Mouse (Mus musculus) macrophage (primary cell): ENCODE measurements around the gene Msrb2. TPM values are rescaled to one million over a fixed set of nuclear protein-coding genes. Genes with fewer than 3 reads are reported as not detected.

ENCODE experiments used
- H3K27ac ChIP-seq: fragments of 350-480 bp; formaldehyde crosslinking; 2 replicates; pipeline ENCODE4 v1.9.0; 2021
- H3K36me3 ChIP-seq: fragments of 350-480 bp; formaldehyde crosslinking; 2 replicates; pipeline ENCODE4 v1.9.0; 2021; ENCODE audit errors: inconsistent target
- H3K4me3 ChIP-seq: fragments of 350-480 bp; formaldehyde crosslinking; 2 replicates; pipeline ENCODE4 v1.9.0; 2021; ENCODE audit errors: inconsistent target
- H3K79me2 ChIP-seq: fragments of 350-480 bp; formaldehyde crosslinking; 2 replicates; pipeline ENCODE4 v1.9.0; 2021; ENCODE audit errors: inconsistent target
- WGBS: methylation state at CpG from one replicate; pipeline ENCODE4 v1.1.7; 2026; ENCODE audit warnings: inconsistent platforms; ENCODE audit not compliant: missing documents; 5-methylcytosine and 5-hydroxymethylcytosine counted together
- polyA plus RNA-seq: library from polyadenylated mRNA; stranded (reverse); fragments of 250-400 nt; gene quantifications from 3 replicates; pipeline ENCODE4 v1.2.4, GENCODE M21; 2018; ENCODE audit warnings: inconsistent platforms

Msrb2 gene
- polyA plus RNA-seq, 1 experiment from 2014 or later, result 8.3 TPM

- WGBS, result 63% methylated on average over 6 of the region's 6 CpGs
- H3K4me3 ChIP-seq, result no peak overlapping the region
- no peaks in the 10 kb centered on the region for H3K79me2 ChIP-seq
- H3K36me3 ChIP-seq, result no peaks in the 10 kb centered on the region
- H3K27ac ChIP-seq, result no peak overlapping the region
Observed at GRCm38 (mm10) chr2:19416066-19416465, 44.8 kb downstream of the Msrb2 start.

GRCm38 (mm10) chr2:19419686-19420345 lies 48.6 kb downstream of the Msrb2 start:
- WGBS, result 73% methylated on average over 1 of the region's 1 CpGs
- no peak overlapping the region for H3K4me3 ChIP-seq
- H3K79me2 ChIP-seq, result no peaks in the 10 kb centered on the region
- no peak overlapping the region for H3K27ac ChIP-seq
- no peaks in the 10 kb centered on the region for H3K36me3 ChIP-seq

- H3K79me2 ChIP-seq, result no peaks in the 10 kb centered on the region
- H3K36me3 ChIP-seq, result no peaks in the 10 kb centered on the region
- H3K27ac ChIP-seq, result no peak overlapping the region
- no peak overlapping the region for H3K4me3 ChIP-seq
Observed at GRCm38 (mm10) chr2:19422226-19422625, 51.0 kb downstream of the Msrb2 start.

GRCm38 (mm10) chr2:19423086-19423485 lies 51.8 kb downstream of the Msrb2 start:
- H3K4me3 ChIP-seq, result no peak overlapping the region
- WGBS, result 81% methylated on average over 6 of the region's 6 CpGs
- no peaks in the 10 kb centered on the region for H3K79me2 ChIP-seq
- H3K36me3 ChIP-seq, result no peaks in the 10 kb centered on the region
- no peak overlapping the region for H3K27ac ChIP-seq

GRCm38 (mm10) chr2:19429031-19429430 lies 57.8 kb downstream of the Msrb2 start:
- Histone ChIP-seq H3K27ac (no peak overlapping the region), H3K79me2 (no peaks in the 10 kb centered on the region), H3K36me3 (no peaks in the 10 kb centered on the region), H3K4me3 (no peak overlapping the region)
- WGBS, result 12% methylated on average over 10 of the region's 10 CpGs

- 11% methylated on average over 31 of the region's 31 CpGs for WGBS
- H3K36me3 ChIP-seq, result no peaks in the 10 kb centered on the region
- no peak overlapping the region for H3K27ac ChIP-seq
- H3K4me3 ChIP-seq, result no peak overlapping the region
- H3K79me2 ChIP-seq, result no peaks in the 10 kb centered on the region
Observed at GRCm38 (mm10) chr2:19429691-19430690, 58.8 kb downstream of the Msrb2 start.

- Histone ChIP-seq H3K27ac (no peak overlapping the region), H3K79me2 (no peaks in the 10 kb centered on the region), H3K36me3 (no peaks in the 10 kb centered on the region), H3K4me3 (no peak overlapping the region)
- WGBS, result 4% methylated on average over 31 of the region's 33 CpGs
Observed at GRCm38 (mm10) chr2:19430746-19431145, 59.5 kb downstream of the Msrb2 start.

GRCm38 (mm10) chr2:19431186-19431585 lies 59.9 kb downstream of the Msrb2 start:
- no peak overlapping the region for H3K4me3 ChIP-seq
- 9% methylated on average over 15 of the region's 18 CpGs for WGBS
- no peak overlapping the region for H3K27ac ChIP-seq
- H3K36me3 ChIP-seq, result no peaks in the 10 kb centered on the region
- no peaks in the 10 kb centered on the region for H3K79me2 ChIP-seq

GRCm38 (mm10) chr2:19431614-19432323 lies 60.5 kb downstream of the Msrb2 start:
- H3K27ac ChIP-seq, result no peak overlapping the region
- WGBS, result 10% methylated on average over 36 of the region's 41 CpGs
- no peak overlapping the region for H3K4me3 ChIP-seq
- no peaks in the 10 kb centered on the region for H3K79me2 ChIP-seq
- no peaks in the 10 kb centered on the region for H3K36me3 ChIP-seq

GRCm38 (mm10) chr2:19444346-19444745 lies 73.1 kb downstream of the Msrb2 start:
- Histone ChIP-seq H3K27ac (no peak overlapping the region), H3K79me2 (no peaks in the 10 kb centered on the region), H3K36me3 (no peaks in the 10 kb centered on the region), H3K4me3 (no peak overlapping the region)
- WGBS, result 7% methylated on average over 8 of the region's 9 CpGs

Other genes starting within 250 kb of the Msrb2 start
- gene Armc3, start 172.1 kb upstream of the Msrb2 start, polyA plus RNA-seq, result 0.11 to 0.64 TPM (median 0.13 TPM) in 3 replicates
- not detected in 3 replicates for gene Ptf1a, start 74.2 kb downstream of the Msrb2 start, polyA plus RNA-seq
- gene 4921504E06Rik, start 182.5 kb downstream of the Msrb2 start, polyA plus RNA-seq, result not detected in 3 replicates